Mouse (Mus musculus) liver, embryonic 14.5 days (tissue): ENCODE measurements around the gene Marcks.

ENCODE experiments used
- CTCF ChIP-seq: IDR thresholded peaks from 2 replicates; pipeline ENCODE4 v1.5.1; 2016; ENCODE audit warnings: antibody characterized with exemption, low read depth, control low read depth
- EP300 ChIP-seq: IDR thresholded peaks from 2 replicates; pipeline ENCODE4 v1.6.1; 2016; ENCODE audit warnings: antibody characterized with exemption, low read depth

DNA sequence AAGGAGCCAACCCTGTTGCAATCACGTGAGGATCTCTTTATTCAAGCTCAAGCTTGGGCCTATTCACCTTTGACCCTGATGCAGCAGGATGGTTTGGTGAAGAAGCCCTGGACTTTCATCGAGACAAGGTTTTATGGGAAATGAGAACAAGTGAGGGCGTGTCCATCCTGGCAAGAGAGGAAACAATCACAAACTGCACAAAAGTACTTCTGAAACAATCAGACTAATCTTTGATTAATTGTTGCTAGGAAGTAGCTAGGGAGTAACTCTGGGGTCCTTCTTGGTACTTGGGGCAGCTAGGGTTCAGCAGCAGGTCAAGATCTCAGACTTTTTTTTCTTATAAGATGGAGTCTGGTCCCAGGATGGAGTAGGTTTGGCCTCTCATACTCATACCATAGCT is 48.3 kb downstream of the Marcks start:
- TF ChIP-seq CTCF: no peak
- no peak for TF ChIP-seq EP300
